Mouse (Mus musculus) erythroblast, embryonic 14.5 days (primary cell): ENCODE results near the gene Hmgcs2.

Experiments used
- GATA1 ChIP-seq: IDR thresholded peaks from 2 replicates; pipeline ENCODE4 v1.6.1; 2012; ENCODE audit warnings: low read length, inconsistent platforms, mixed read lengths
- TAL1 ChIP-seq: IDR thresholded peaks from 3 replicates; pipeline ENCODE4 v1.6.1; 2012; ENCODE audit warnings: low read length, inconsistent platforms, mixed read lengths

GRCm38 (mm10) chr3:98237240-98237639, 43.0 kb upstream of the Hmgcs2 start:
- TF ChIP-seq TAL1 (no peak), GATA1 (no peak)
